Mouse (Mus musculus): Measurements from ENCODE around the gene Tdp1. TPM values are rescaled to one million over a fixed set of nuclear protein-coding genes. Genes with fewer than 3 reads are reported as not detected.

Tdp1 gene
- total RNA-seq (2021) = 10 to 100 TPM; 29.0 to 30.4 TPM
- long read RNA-seq, experiment 1, transcript Tdp1-201 (15 exons, 2,019 nt) = minor isoform, 6 of 34 reads
- long read RNA-seq, experiment 1, transcript Tdp1-207 (16 exons, 2,036 nt) = major isoform, 18 of 34 reads
- long read RNA-seq, experiment 1, partial matches to known transcripts = 2 of 34 reads
- long read RNA-seq, experiment 1, other reads (novel, unspliced or antisense) = 8 of 34 reads
- long read RNA-seq, experiment 2, transcript Tdp1-207 (16 exons, 2,036 nt) = major isoform, 32 of 45 reads
- long read RNA-seq, experiment 2, partial matches to known transcripts = 4 of 45 reads
- long read RNA-seq, experiment 2, other reads (novel, unspliced or antisense) = 7 of 45 reads

- DNase-seq (ENCODE audit: low spot score in 2 of 2) = peak; percentile 86 to 92
Observed at GRCm38 (mm10) chr12:99884269-99885261, at the start of gene Tdp1, which contains the start of gene Efcab11. Gene Tdp1, plus strand, starts transcription at chr12:99884517. Gene Efcab11, minus strand, starts transcription at chr12:99884439.

DNA sequence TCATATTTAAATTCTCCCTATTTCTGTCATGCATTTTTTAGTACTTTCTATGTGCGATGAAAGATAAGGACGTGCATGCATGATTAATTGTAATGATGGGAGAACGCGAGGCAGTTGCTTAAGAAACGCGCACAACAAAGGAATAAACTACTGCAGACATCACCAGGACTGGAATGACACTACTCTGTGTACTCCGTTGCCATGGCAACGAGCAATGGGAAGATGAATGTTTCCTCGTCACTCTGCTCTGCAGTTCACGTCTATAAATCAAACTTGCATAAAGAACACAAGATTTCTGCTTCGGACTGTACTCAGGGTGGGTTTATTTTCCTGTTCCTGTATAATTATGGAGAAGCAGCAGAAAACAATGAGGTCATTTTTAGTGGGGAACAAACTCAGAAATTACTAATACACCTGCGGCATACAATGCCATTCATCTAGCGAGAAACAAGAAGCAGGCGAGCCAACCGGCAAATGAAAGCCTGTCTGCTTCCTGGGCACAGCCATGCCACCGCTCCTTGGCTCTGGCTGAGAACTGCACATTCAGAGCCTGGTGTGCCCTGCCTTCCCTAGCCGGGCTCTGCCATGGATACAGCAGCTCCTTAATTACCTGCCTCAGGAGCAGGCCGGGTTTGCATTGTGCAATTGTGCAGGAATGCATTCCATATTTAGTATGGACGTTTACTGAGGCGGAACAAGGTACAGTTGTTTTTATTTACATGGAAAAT is 47.7 kb upstream of the Tdp1 start:
- DNase-seq (ENCODE audit: low spot score in 2 of 2) = peak; percentile 34 to 65

DNA sequence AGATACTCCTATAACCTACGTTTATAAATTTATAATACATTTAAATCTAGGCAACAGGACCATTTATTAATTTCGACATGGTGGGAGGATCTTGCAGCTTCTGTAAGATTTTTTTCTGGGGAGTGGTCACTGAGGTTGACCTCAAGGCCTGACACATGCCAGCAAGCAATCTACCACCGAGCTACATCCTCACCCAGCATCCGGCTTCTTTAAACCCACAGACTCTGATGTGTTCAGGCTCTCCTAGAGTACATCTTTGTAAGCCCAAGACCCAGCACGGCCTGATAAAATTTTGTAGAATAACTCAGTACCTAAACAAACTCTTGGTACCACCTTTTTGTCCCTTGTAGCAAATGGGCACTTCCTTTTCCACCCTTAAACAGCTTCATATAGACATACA is 46.8 kb upstream of the Tdp1 start:
- no peak for DNase-seq (ENCODE audit: low spot score in 2 of 2)

GRCm38 (mm10) chr12:99838109-99838508 is 46.2 kb upstream of the Tdp1 start:
- DNase-seq (ENCODE audit: low spot score in 2 of 2) = no peak

- no peak for DNase-seq (ENCODE audit: low spot score in 2 of 2)
Observed at GRCm38 (mm10) chr12:99838703-99839102, 45.6 kb upstream of the Tdp1 start.

GRCm38 (mm10) chr12:99844951-99845350 is 39.4 kb upstream of the Tdp1 start:
- DNase-seq (ENCODE audit: low spot score in 2 of 2) = no peak

DNA sequence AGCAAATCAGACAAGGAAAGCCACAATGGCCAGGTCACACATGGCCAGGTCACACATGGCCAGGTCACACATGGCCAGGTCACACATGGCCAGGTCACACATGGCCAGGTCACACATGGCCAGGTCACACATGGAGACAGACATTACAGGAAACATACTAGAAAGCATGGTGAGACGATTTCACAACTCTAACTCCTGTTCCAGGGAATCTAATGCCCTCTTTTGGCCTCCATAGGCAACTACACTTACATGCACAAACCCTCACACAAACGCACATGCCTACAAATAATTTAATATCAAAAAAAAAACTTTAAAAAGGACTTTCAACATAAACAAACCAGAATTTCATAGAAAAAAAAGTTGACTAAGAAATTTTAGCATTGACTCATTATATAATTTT is 34.3 kb upstream of the Tdp1 start:
- DNase-seq (ENCODE audit: low spot score in 2 of 2) = no peak

DNA sequence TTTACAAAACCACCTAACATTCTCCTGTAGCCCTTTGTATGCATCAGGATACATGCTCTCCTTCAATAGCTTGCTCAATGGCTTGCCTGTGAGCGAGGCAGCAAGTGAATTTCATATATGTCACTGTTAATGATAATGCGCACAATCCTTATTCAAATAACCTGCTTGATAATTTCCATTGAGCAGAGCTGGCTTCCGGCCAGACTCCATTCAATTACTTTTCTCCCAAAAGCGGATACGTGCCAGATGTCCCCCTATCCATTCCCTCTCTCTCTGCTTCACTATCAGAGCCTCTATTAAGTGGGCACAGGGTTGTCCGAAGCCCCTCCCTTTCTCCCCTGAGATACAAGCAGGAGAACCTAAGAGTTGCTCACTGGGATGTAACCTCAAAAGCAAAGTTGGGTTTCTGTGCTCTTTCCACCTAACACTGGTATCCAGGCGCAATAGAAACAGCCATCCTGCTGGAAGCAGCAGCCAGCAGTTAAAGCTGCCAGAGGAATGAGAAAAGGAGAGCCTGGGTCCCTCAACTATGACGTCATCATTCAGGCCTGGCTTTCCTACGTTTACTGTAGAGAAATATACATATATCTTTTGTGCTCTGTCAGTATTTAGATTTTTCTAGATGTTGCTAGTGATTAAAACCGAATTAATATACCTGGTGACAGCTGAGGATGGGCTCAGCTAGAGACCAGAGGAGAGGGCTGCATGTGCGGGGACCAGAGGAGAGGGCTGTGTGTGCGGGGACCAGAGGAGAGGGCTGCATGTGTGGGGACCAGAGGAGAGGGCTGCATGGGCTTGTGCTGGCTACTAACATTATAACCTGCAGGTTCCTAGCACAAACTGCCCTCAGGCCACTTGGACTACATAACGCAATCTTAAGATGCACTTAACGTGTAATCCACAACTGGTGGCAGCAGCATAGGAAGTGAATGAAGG is 30.7 kb upstream of the Tdp1 start:
- DNase-seq (ENCODE audit: low spot score in 2 of 2) = no peak

DNA sequence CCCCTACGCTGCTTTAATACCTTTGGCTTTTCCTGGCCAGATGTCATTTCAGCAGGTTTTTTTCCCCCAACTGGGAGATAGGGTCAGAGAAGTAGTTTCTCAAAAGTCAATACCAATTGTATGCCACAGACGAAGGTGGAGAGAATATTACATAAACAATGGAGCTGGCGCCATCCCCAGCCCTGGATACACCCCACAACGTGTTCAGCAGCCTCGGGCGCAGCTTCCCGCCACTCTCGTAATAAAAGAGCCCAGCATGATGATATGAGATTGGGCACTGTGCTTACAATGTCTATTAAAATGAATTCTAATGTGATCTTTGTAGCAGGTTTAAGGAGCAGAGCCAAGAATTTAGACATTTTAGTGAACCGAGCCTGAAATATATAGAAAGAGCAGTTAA is 28.3 kb upstream of the Tdp1 start:
- no peak for DNase-seq (ENCODE audit: low spot score in 2 of 2)

- DNase-seq (ENCODE audit: low spot score in 2 of 2) = no peak
Observed at GRCm38 (mm10) chr12:99858664-99859063, 25.7 kb upstream of the Tdp1 start.

- DNase-seq (ENCODE audit: low spot score in 2 of 2) = no peak
Observed at GRCm38 (mm10) chr12:99859391-99860100, 24.8 kb upstream of the Tdp1 start.

DNA sequence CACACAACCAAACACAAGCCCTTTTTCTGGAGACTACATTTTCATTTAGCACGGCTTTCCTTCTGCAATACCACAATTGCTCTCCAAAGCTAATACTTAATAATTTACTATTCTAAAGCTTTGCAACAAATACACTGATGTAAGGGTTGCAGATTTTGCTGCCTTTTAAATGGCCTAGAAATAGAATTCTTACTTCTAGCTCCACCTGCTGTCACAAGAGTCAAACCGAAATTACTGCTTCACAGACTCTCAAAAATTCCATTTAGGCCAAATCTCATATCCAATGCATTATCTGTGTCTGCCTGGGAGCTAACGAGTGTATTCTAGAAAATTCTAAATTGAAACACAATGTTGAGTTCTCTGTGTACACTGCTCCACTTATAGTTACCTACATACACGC is 23.3 kb upstream of the Tdp1 start:
- DNase-seq (ENCODE audit: low spot score in 2 of 2) = peak in 1 of 2 experiments; percentile 69

GRCm38 (mm10) chr12:99864613-99865012 is 19.7 kb upstream of the Tdp1 start:
- DNase-seq (ENCODE audit: low spot score in 2 of 2) = no peak

GRCm38 (mm10) chr12:99868821-99869220 is 15.5 kb upstream of the Tdp1 start:
- DNase-seq (ENCODE audit: low spot score in 2 of 2) = no peak

DNA sequence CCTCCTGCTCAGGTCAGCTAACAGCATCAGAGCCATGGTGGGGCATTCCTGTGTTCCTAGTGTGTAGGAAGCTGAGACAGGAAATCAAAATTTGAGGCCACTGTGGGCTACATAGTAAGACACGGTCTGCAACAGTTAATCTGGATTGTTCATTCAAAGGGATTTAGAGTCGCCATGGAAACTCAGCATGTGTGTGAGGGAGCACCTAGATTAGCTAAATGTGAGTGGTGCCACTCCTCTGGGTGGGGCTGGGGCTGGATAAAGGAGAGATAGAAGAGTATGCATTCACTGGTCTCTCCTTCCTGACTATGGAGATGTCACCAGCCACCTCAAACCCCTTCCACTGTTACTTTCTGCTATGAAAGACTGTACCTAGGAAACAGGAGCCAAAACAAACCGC is 10.9 kb upstream of the Tdp1 start:
- no peak for DNase-seq (ENCODE audit: low spot score in 2 of 2)

DNA sequence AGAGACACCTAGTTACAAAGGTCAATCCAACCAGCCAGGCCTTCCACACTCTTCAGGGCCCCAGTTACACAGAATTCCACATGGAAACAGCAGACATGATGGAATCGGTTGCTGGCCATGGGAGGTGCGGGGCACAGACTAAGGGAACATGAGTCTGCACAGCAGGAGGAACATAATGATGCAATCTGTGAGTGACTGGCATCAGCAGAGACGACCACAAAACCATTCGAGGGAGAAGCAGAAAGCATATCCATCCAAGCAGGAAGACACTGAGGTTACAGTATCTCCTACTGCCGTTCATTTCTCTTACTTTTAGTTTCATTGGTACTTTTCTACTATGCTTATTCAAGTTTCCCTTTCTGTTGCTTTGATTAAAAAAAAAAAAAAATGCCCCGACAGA is 9.7 kb upstream of the Tdp1 start:
- no peak for DNase-seq (ENCODE audit: low spot score in 2 of 2)

DNA sequence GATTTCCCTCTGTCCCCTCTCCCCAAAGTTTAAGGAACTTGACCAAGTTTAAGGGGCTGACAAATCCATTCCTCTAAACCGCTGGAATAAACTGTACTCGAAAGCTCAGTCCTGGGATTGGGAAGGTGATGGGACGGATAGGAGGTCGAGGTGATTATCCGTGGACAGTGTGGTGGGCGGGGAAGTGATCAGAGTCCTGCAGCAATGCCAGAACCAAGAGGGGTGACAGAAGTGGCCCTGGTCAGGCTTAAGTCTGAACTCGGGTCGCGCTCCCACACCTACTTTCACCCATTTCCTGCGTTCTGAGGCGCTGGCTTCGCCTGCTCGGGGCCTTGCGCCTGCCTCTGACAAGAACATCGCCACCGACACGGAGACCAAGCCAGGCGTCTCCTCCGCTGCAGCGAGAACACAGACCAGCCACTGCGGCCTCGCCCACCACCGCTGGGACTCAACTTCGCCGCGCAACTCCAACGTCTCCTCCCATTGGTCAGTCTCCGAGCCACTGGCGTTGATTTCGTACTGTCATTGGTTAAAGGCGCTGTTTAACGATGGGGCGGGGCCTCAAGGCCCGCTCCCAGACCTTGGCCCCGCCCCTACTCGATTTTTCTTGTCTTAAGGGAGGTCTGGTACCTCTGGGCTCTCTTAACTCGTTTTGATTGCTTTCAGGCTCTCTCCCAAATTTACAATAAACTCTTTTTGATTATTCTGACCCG is 1.2 kb upstream of the Tdp1 start:
- peak; percentile 75 to 90 for DNase-seq (ENCODE audit: low spot score in 2 of 2)

DNA sequence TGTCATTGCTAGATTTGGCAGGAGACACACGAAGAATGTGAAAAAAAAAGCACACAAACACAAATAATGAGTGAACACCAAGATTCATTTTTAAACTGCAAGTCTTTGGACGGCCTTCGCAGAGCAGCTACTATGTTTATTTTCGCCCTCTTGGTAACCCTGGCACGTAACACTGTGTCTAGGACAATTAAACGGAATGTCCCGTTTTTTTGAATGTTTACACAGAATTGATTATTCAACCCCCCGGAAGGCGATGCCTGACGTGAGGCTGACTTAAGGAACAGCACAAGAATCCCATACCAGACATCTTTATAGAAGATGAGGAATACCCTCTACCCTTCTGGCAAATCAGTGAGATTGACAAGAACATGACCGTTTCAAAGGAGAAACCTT is 608 bp upstream of the Tdp1 start:
- peak in 1 of 2 experiments; percentile 33 for DNase-seq (ENCODE audit: low spot score in 2 of 2)

All from layer of hippocampus, postnatal 14 days (tissue).